13 mouse cellular contexts compared by ENCODE assay signal in genomic region chr11:34532131-34532530, GRCm38 (mm10).
DNase-seq lines count a peak whose midpoint lies in the region.
"Had no signal": no experiment of that assay in that cellular context is flagged by ENCODE, and none has a peak within 500 bp of the region (broad histone marks: within the 10 kb centered on the region; RNA-seq: fewer than 3 reads in every experiment).

No protein-coding gene starts in this region.

- peak; percentile 68 for DNase-seq in heart, adult 11 months
- DNase-seq in heart, postnatal 10 days = no peak
- DNase-seq: adrenal gland, adult 2 months; adrenal gland, adult 8-10 months; adrenal gland, postnatal 10 days; adrenal gland, postnatal 14 days; adrenal gland, postnatal 25 days; adrenal gland, postnatal 36 days; B cell, adult 2 months; cerebellum, adult 11 months; cerebellum, adult 11-12 months; cerebellum, adult 18-20 months; cerebellum, adult 2 months had no signal

- intact Hi-C loops in heart, postnatal 10 days (cut with DNase I) = no loop called here
